Mouse (Mus musculus) liver, embryonic 11.5 days (tissue): ENCODE results near the gene Olfr156. TPM values are rescaled to one million over a fixed set of nuclear protein-coding genes. Genes with fewer than 3 reads are reported as not detected.

Experiments used
- ATAC-seq: fragments of 200-750 bp; cut with Nextera tagmentation; replicated peaks from 2 replicates; pipeline ENCODE4 v1.8.0; 2017; ENCODE audit warnings: moderate number of reproducible peaks, mild to moderate bottlenecking, moderate TSS enrichment, moderate library complexity; ENCODE audit not compliant: low FRiP score
- DNase-seq: peaks from one replicate; pipeline ENCODE4 v3.0.0-alpha.2; 2017; ENCODE audit warnings: low spot score
- H3K27ac ChIP-seq: fragments of 300-500 bp; sonication (generic); 2 replicates; pipeline ENCODE4 v1.5.1; 2014; ENCODE audit warnings: mild to moderate bottlenecking, low read depth, low read length, control low read depth
- H3K27me3 ChIP-seq: fragments of 300-500 bp; sonication (generic); replicated peaks from 2 replicates; pipeline ENCODE4 v1.6.1; 2014; ENCODE audit warnings: low read length, mixed read lengths; ENCODE audit not compliant: control insufficient read depth, insufficient read depth
- H3K36me3 ChIP-seq: fragments of 300-500 bp; sonication (generic); 2 replicates; pipeline ENCODE4 v1.6.1; 2014; ENCODE audit warnings: mild to moderate bottlenecking, low read length, moderate library complexity, mixed read lengths; ENCODE audit not compliant: control insufficient read depth, insufficient read depth
- H3K4me1 ChIP-seq: fragments of 300-500 bp; sonication (generic); replicated peaks from 2 replicates; pipeline ENCODE4 v1.6.1; 2014; ENCODE audit warnings: low read length, mixed read lengths; ENCODE audit not compliant: control insufficient read depth, insufficient read depth
- H3K4me2 ChIP-seq: fragments of 300-500 bp; sonication (generic); 2 replicates; pipeline ENCODE4 v1.6.1; 2014; ENCODE audit warnings: mild to moderate bottlenecking, control low read depth, moderate library complexity
- H3K4me3 ChIP-seq: fragments of 300-500 bp; sonication (generic); 2 replicates; pipeline ENCODE4 v1.5.1; 2014; ENCODE audit warnings: low read depth, low read length, control low read depth
- H3K9ac ChIP-seq: fragments of 300-500 bp; sonication (generic); 2 replicates; pipeline ENCODE4 v1.6.1; 2014; ENCODE audit warnings: low read depth, low read length, control low read depth
- H3K9me3 ChIP-seq: fragments of 300-500 bp; sonication (generic); 2 replicates; pipeline ENCODE4 v1.6.1; 2016; ENCODE audit warnings: low read length, inconsistent platforms, mixed read lengths; ENCODE audit not compliant: control insufficient read depth
- WGBS: fragments of 180-500 bp; shearing (Covaris S2); extraction: QIAGEN DNeasy Blood & Tissue Kit; methylation state at CpG from one replicate; pipeline ENCODE4 v1.1.7; 2014; 5-methylcytosine and 5-hydroxymethylcytosine counted together
- polyA plus RNA-seq: library from polyadenylated mRNA; unstranded; fragments of >200 nt; fragmentation: Nextera tagmentation; extraction: Ambion mirVana; gene quantifications from 2 replicates; pipeline ENCODE4 v1.2.1, GENCODE M21; 2014

The Olfr156 gene
- polyA plus RNA-seq, 1 experiment from 2014 or later: not detected

- Histone ChIP-seq H3K27ac (no peak overlapping the region), H3K4me1 (no peaks in the 10 kb centered on the region), H3K9ac (no peak overlapping the region), H3K4me3 (no peak overlapping the region), H3K27me3 (no peaks in the 10 kb centered on the region), H3K36me3 (no peaks in the 10 kb centered on the region), H3K9me3 (no peaks in the 10 kb centered on the region), H3K4me2 (no peak overlapping the region)
- ATAC-seq (no peak), DNase-seq (no peak)
- 54% methylated on average over 6 of the region's 6 CpGs for WGBS
Observed at GRCm38 (mm10) chr4:43771626-43772025, 52.1 kb downstream of the Olfr156 start.

- no peak for DNase-seq
- 76% methylated on average over 6 of the region's 6 CpGs for WGBS
- Histone ChIP-seq H3K4me1 (no peaks in the 10 kb centered on the region), H3K4me2 (no peak within 1 kb of the TSS), H3K36me3 (no peaks in the 10 kb centered on the region), H3K27me3 (no peaks in the 10 kb centered on the region), H3K27ac (no peak within 1 kb of the TSS), H3K9me3 (no peaks in the 10 kb centered on the region), H3K9ac (no peak within 1 kb of the TSS), H3K4me3 (no peak within 1 kb of the TSS)
- ATAC-seq: no peak
Observed at GRCm38 (mm10) chr4:43770909-43771308, 52.8 kb downstream of the Olfr156 start, which contains the start of gene Olfr159. Gene Olfr159, minus strand, starts transcription at chr4:43771009.

Other genes with a start within 250 kb of the Olfr156 start
- 18.4 and 22.9 TPM in 2 replicates for gene Rgp1, start 245.2 kb downstream of the Olfr156 start, polyA plus RNA-seq
- 18.8 and 20.3 TPM in 2 replicates for gene Gba2, start 245.0 kb downstream of the Olfr156 start, polyA plus RNA-seq
- gene Msmp, start 239.4 kb downstream of the Olfr156 start, polyA plus RNA-seq: 0.75 and 2.2 TPM in 2 replicates
- 3.2 and 4.5 TPM in 2 replicates for gene Npr2, start 192.0 kb downstream of the Olfr156 start, polyA plus RNA-seq
- 0.30 and 1.5 TPM in 2 replicates for gene Spag8, start 170.3 kb downstream of the Olfr156 start, polyA plus RNA-seq
- 87.8 and 88.0 TPM in 2 replicates for gene Hint2, start 167.4 kb downstream of the Olfr156 start, polyA plus RNA-seq
- 0.84 and 1.1 TPM in 2 replicates for gene Tmem8b, start 154.9 kb downstream of the Olfr156 start, polyA plus RNA-seq
- 2.2 and 2.3 TPM in 2 replicates for gene Fam221b, start 154.8 kb downstream of the Olfr156 start, polyA plus RNA-seq
- gene Olfr70, start 123.1 kb downstream of the Olfr156 start, polyA plus RNA-seq: not detected in 2 replicates
- not detected in 2 replicates for gene Olfr71, start 113.6 kb downstream of the Olfr156 start, polyA plus RNA-seq
- gene Hrct1, start 96.7 kb downstream of the Olfr156 start, polyA plus RNA-seq: 0.25 and 0.45 TPM in 2 replicates
- gene Spaar, start 93.9 kb downstream of the Olfr156 start, polyA plus RNA-seq: 0.13 TPM in 1 of 2 replicates, not detected in the other
- not detected in 2 replicates for gene Olfr159, start 52.9 kb downstream of the Olfr156 start, polyA plus RNA-seq
- not detected in 2 replicates for gene Olfr157, start 16.3 kb upstream of the Olfr156 start, polyA plus RNA-seq
- gene Olfr155, start 27.7 kb upstream of the Olfr156 start, polyA plus RNA-seq: not detected in 2 replicates
- 9.1 and 9.6 TPM in 2 replicates for gene Reck, start 51.6 kb upstream of the Olfr156 start, polyA plus RNA-seq
- gene Glipr2, start 133.5 kb upstream of the Olfr156 start, polyA plus RNA-seq: 71.4 and 81.6 TPM in 2 replicates
- gene Ccin, start 159.6 kb upstream of the Olfr156 start, polyA plus RNA-seq: not detected in 2 replicates
- 215 and 216 TPM in 2 replicates for gene Clta, start 180.6 kb upstream of the Olfr156 start, polyA plus RNA-seq